Mouse (Mus musculus) megakaryocyte progenitor cell, adult 5-6 weeks (primary cell): ENCODE data around the gene Atf7ip. TPM values are rescaled to one million over a fixed set of nuclear protein-coding genes. Genes with fewer than 3 reads are reported as not detected.

Source experiments
- ATAC-seq: replicated peaks from 2 replicates; pipeline ENCODE4 v1.8.0; 2016; ENCODE audit warnings: mild to moderate bottlenecking, moderate TSS enrichment, inconsistent platforms; ENCODE audit not compliant: poor library complexity
- total RNA-seq, 2 experiments: library from RNA; stranded (forward) in 1 of 2; stranded (reverse) in 1 of 2; fragments of 157-497, 149-512 nt in 1 of 2; fragments of 200-1000 nt in 1 of 2; gene quantifications; 2 replicates each; pipeline versions ENCODE4 v1.2.3 to v1.2.4; 2015 to 2017

The Atf7ip gene
- total RNA-seq, 2 experiments from 2014 or later: 30.1 to 106 TPM

DNA sequence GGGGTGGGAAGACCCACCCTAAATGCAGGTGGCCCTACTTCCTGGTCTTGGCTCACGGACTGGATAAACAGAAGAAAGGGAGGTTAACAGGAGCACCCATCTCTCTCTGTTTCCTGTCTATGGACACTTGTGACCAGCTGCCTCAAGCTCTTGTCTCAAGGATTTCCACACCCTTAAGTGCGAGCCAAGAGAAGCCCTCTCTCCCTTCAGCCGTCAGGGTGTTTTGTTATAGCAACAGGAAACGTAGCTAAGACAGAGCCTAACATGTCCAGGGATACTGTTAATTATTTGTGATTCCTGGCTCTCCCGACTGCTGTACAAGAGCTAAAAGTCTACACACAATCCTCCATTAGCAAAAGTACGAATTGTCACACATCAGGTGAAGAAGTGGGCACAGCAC lies 127.8 kb downstream of the Atf7ip start:
- ATAC-seq: no peak

- ATAC-seq: no peak
These were observed 129.0 kb downstream of the Atf7ip start for GRCm38 (mm10) chr6:136634982-136635381.

DNA sequence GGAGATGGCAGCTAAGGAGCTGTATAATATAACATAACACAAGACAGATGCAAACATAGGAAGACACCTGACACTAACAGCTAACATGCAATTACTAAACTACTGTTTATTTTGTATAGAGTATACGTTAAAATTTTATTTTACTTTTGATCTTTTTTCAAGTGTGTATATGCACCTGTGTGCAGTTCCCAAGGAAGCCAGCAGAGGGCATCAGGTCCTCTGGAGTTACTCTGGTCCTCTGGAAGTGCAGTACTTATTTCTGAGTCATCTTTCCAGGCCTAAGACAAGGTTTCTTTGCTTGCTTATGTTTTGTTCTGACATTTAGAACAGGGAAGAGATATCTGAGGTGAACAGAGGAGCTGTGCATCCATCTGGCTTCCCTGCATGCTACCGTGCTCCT lies 138.2 kb downstream of the Atf7ip start:
- peak; percentile 53; the same call in 1 of the 2 replicates for ATAC-seq

DNA sequence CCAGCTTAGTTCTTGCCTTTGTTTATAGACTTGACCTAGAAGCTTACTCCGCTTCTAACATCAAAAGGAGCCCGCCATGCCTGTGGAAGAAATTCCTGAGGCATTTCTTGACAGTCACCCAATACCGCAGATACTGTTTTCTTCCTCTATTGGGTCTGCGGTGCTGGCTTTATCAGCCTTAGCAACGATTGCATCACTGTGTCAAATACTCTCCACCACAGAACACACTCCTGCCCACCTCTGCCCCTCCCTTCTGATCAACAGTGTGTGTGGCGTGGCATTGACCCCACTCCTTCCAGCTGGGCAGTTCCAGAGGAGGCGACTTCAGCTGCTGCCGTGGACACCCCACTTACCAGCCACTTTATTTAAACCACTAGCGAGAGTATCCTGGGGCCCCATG lies 139.8 kb downstream of the Atf7ip start:
- peak; percentile 90 for ATAC-seq

- ATAC-seq: no peak
These were observed 140.2 kb downstream of the Atf7ip start for GRCm38 (mm10) chr6:136646207-136646606.

DNA sequence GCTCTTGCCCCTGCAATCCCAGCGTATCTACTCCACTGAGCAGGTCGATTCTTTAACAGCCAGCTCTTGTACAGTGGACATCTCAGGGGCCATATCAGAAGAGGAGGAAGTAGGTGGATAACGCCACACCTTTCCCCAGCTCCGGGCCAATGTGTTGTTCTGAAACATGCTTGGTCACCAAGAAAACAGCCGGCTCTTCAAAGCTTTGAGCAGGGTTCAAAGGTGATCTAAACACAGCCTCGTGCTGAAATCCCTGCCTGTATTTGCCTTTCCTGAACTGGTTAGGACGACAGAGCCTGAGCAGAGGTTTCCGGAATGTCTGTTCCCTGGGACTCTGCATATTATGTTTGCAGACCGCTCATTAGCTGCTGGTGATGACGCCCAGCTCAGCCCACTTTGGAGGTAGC lies 141.5 kb downstream of the Atf7ip start:
- no peak for ATAC-seq

DNA sequence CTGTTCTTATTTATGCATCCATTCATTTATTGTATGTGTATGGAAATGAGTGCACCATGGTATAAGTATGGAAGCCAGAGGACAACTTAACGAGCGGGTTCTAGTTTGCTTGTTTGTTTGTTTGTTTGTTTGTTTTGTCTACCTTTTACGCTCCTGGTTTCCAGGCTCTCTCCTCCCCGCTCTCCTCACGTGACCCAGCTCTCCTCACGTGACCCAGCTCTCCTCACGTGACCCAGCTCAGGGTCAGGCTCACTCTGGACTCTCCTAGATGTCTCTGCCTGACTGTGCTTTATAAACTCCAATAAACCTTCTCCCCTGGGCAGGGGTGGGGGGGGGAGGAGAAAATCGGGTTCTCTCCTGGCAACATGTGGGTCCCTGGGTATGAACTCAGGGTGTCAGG lies 144.7 kb downstream of the Atf7ip start:
- no peak for ATAC-seq

- 0 out of 2 replicates have a peak, but pooled peaks have one; percentile 5 for ATAC-seq
These were observed 147.4 kb downstream of the Atf7ip start for GRCm38 (mm10) chr6:136653331-136653730.

DNA sequence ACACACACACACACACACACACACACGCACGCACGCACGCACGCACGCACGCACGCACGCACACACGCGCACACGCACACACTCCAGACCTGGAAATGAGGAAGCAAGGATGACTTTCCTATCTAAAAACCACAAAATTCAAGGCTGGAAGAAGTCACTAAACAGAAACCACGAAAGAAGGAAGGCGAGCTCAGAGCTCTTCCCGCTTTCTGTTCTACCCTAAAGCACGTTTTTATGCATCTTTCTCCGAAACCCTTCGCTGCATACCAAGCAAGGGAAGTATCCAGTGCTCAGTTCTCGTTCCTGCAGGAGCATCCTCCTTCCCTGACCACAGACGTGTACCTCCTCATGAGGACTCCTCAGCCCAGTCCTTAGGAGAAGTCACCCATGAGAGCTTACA lies 148.5 kb downstream of the Atf7ip start:
- peak; percentile 70 for ATAC-seq

DNA sequence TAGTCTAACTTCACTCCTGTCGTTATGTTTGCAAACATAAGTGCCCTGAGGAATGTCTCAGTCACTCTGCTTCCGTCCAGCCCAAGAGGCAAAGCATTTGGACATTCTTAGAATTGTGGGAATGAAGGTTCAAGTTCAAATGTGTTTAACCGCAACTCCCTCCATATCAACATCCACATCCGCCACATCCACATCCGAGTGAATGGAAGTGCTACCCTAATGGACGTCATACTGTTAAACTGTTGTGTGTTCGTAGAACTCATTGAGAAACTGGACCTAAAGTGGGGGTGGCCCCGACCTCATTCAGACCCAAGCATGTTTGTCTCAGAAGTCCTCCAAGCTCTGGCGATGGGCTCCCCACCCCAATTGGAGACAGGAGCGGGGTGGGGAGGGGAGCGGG lies 149.8 kb downstream of the Atf7ip start:
- ATAC-seq: no peak

- no peak for ATAC-seq
These were observed 152.3 kb downstream of the Atf7ip start for GRCm38 (mm10) chr6:136658303-136658702.

DNA sequence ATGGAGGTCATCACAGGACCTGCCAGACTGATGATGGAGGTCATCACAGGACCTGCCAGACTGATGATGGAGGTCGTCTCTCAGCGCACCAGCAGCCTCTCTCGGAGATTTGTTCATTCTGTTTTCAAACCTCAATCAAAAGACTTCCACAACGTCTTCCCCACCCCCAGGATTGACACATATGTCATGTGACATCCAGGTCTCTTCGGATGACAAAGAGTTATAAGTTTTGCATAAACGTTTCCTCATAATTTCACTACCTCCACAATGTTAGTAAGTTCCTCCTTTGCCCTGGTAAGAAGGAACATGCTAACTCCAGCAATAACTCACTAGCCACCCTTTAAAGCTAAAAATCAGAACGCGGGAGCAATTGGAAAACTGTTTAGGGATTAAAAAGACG lies 153.3 kb downstream of the Atf7ip start:
- ATAC-seq: peak; percentile 75

Other genes starting within 250 kb of the Atf7ip start
- gene Gm8994, start 178.6 kb upstream of the Atf7ip start, total RNA-seq (2015): not detected in 2 replicates
- gene Gm8994, start 178.6 kb upstream of the Atf7ip start, total RNA-seq (2017): not detected in 2 replicates
- not detected in 2 replicates for gene E330021D16Rik, start 90.6 kb upstream of the Atf7ip start, total RNA-seq (2015)
- not detected in 2 replicates for gene E330021D16Rik, start 90.6 kb upstream of the Atf7ip start, total RNA-seq (2017)
- 12.0 and 16.3 TPM in 2 replicates for gene Plbd1, start 155.8 kb downstream of the Atf7ip start, total RNA-seq (2015)
- 10.5 and 10.8 TPM in 2 replicates for gene Plbd1, start 155.8 kb downstream of the Atf7ip start, total RNA-seq (2017)